Mouse (Mus musculus) fat pad, adult 2 months (tissue): Measurements from ENCODE around the gene Hmgb4.

Source experiments
- DNase-seq: peaks from one replicate; pipeline ENCODE4 v3.0.0-alpha.2; 2011; ENCODE audit warnings: low read depth, low spot score; ENCODE audit errors: extremely low read depth

Gene Hmgb4

GRCm38 (mm10) chr4:128260907-128261560 lies at the start of gene Hmgb4:
TSS of gene Hmgb4 (minus strand) at chr4:128260957.
- DNase-seq: no peak

GRCm38 (mm10) chr4:128306011-128306410 lies 45.3 kb upstream of the Hmgb4 start:
- DNase-seq: no peak

- no peak for DNase-seq
Observed at GRCm38 (mm10) chr4:128304049-128304448, 43.3 kb upstream of the Hmgb4 start.

GRCm38 (mm10) chr4:128288095-128288494 lies 27.3 kb upstream of the Hmgb4 start:
- no peak for DNase-seq

- no peak for DNase-seq
Observed at GRCm38 (mm10) chr4:128285009-128285408, 24.3 kb upstream of the Hmgb4 start.

GRCm38 (mm10) chr4:128275586-128275985 lies 14.8 kb upstream of the Hmgb4 start:
- DNase-seq: no peak

GRCm38 (mm10) chr4:128275116-128275515 lies 14.4 kb upstream of the Hmgb4 start:
- DNase-seq: no peak

GRCm38 (mm10) chr4:128273146-128273545 lies 12.4 kb upstream of the Hmgb4 start:
- no peak for DNase-seq

- DNase-seq: no peak
Observed at GRCm38 (mm10) chr4:128272501-128272900, 11.7 kb upstream of the Hmgb4 start.

- no peak for DNase-seq
Observed at GRCm38 (mm10) chr4:128270931-128271330, 10.2 kb upstream of the Hmgb4 start.

GRCm38 (mm10) chr4:128270177-128270576 lies 9.4 kb upstream of the Hmgb4 start:
- DNase-seq: no peak

- no peak for DNase-seq
Observed at GRCm38 (mm10) chr4:128269261-128269875, 8.6 kb upstream of the Hmgb4 start.

GRCm38 (mm10) chr4:128265341-128265740 lies 4.6 kb upstream of the Hmgb4 start:
- no peak for DNase-seq

GRCm38 (mm10) chr4:128264491-128264890 lies 3.7 kb upstream of the Hmgb4 start:
- no peak for DNase-seq

GRCm38 (mm10) chr4:128259211-128259610 lies 1.5 kb downstream of the Hmgb4 start:
- DNase-seq: no peak

- no peak for DNase-seq
Observed at GRCm38 (mm10) chr4:128248676-128249075, 12.1 kb downstream of the Hmgb4 start.

GRCm38 (mm10) chr4:128245201-128245600 lies 15.6 kb downstream of the Hmgb4 start:
- DNase-seq: no peak

GRCm38 (mm10) chr4:128241854-128242356 lies 18.9 kb downstream of the Hmgb4 start:
- DNase-seq: no peak

- no peak for DNase-seq
Observed at GRCm38 (mm10) chr4:128241075-128241853, 19.5 kb downstream of the Hmgb4 start.

GRCm38 (mm10) chr4:128239113-128239512 lies 21.6 kb downstream of the Hmgb4 start:
- no peak for DNase-seq

- DNase-seq: no peak
Observed at GRCm38 (mm10) chr4:128233458-128233857, 27.3 kb downstream of the Hmgb4 start.
